Mouse (Mus musculus) stomach, embryonic 16.5 days (tissue): Measurements from ENCODE around the gene Snx33. TPM values are rescaled to one million over a fixed set of nuclear protein-coding genes. Genes with fewer than 3 reads are reported as not detected.
"Not testable (repeated sequence)": the region's sequence is repeated elsewhere in the genome, so short reads cannot be mapped to it uniquely, and the experiment has no call there.

ENCODE experiments used
- ATAC-seq: fragments of 200-750 bp; cut with Nextera tagmentation; 2 replicates; pipeline ENCODE4 v1.8.0; 2017; ENCODE audit warnings: moderate number of reproducible peaks, moderate TSS enrichment; ENCODE audit not compliant: insufficient read depth, low FRiP score
- H3K27ac ChIP-seq: fragments of 300-500 bp; sonication (generic); 2 replicates; pipeline ENCODE4 v1.5.1; 2014; ENCODE audit warnings: low read length
- H3K27me3 ChIP-seq: fragments of 300-500 bp; sonication (generic); 2 replicates; pipeline ENCODE4 v1.6.1; 2014; ENCODE audit warnings: low read length, control low read depth, mixed read lengths; ENCODE audit not compliant: control insufficient read depth, insufficient read depth
- H3K36me3 ChIP-seq: fragments of 300-500 bp; sonication (generic); 2 replicates; pipeline ENCODE4 v1.6.1; 2014; ENCODE audit warnings: low read length; ENCODE audit not compliant: control insufficient read depth, insufficient read depth
- H3K4me1 ChIP-seq: fragments of 300-500 bp; sonication (generic); 2 replicates; pipeline ENCODE4 v1.6.1; 2014; ENCODE audit warnings: low read length, control low read depth, mixed read lengths; ENCODE audit not compliant: control insufficient read depth, insufficient read depth
- H3K4me2 ChIP-seq: fragments of 300-500 bp; sonication (generic); 2 replicates; pipeline ENCODE4 v1.6.1; 2014; ENCODE audit warnings: low read depth, low read length, mixed read lengths
- H3K4me3 ChIP-seq: fragments of 300-500 bp; sonication (generic); replicated peaks from 2 replicates; pipeline ENCODE4 v1.5.1; 2014; ENCODE audit warnings: mild to moderate bottlenecking, low read length
- H3K9ac ChIP-seq: fragments of 300-500 bp; sonication (generic); 2 replicates; pipeline ENCODE4 v1.6.1; 2014; ENCODE audit warnings: low read length
- H3K9me3 ChIP-seq: fragments of 300-500 bp; sonication (generic); replicated peaks from 2 replicates; pipeline ENCODE4 v1.6.1; 2016; ENCODE audit warnings: low read length, control low read depth; ENCODE audit not compliant: control insufficient read depth
- WGBS: fragments of 180-500 bp; shearing (Covaris S2); extraction: QIAGEN DNeasy Blood & Tissue Kit; methylation state at CpG from one replicate; pipeline ENCODE4 v1.1.7; 2014; 5-methylcytosine and 5-hydroxymethylcytosine counted together
- polyA plus RNA-seq: library from polyadenylated mRNA; unstranded; fragments of >200 nt; fragmentation: Nextera tagmentation; extraction: Ambion mirVana; gene quantifications from 2 replicates; pipeline ENCODE4 v1.2.1, GENCODE M21; 2015

Snx33 gene
- polyA plus RNA-seq, 1 experiment from 2014 or later, result 12.9 TPM

- Histone ChIP-seq H3K9ac (peak within 1 kb of the TSS; percentile 90), H3K4me1 (peaks cover 6% of the 10 kb centered on the region; the same call in 1 of the 2 replicates), H3K27ac (peak within 1 kb of the TSS; percentile 96), H3K4me2 (peak within 1 kb of the TSS; percentile 64), H3K4me3 (peak within 1 kb of the TSS; percentile 75), H3K9me3 (no peaks in the 10 kb centered on the region), H3K27me3 (no peaks in the 10 kb centered on the region), H3K36me3 (no peaks in the 10 kb centered on the region)
- ATAC-seq, result peak; percentile 100
- under 1% methylated on average over 50 of the region's 50 CpGs for WGBS
Measured at GRCm38 (mm10) chr9:56950414-56951400, 22.5 kb upstream of the Snx33 start, which contains the start of gene Snupn. TSS of gene Snupn (plus strand) at chr9:56950878.

- H3K9ac ChIP-seq, result peak overlapping the region; percentile 48; the same call in 1 of the 2 replicates
- H3K9me3 ChIP-seq, result no peaks in the 10 kb centered on the region
- peak overlapping the region; percentile 53 for H3K4me2 ChIP-seq
- no peak overlapping the region for H3K27ac ChIP-seq
- peaks cover 8% of the 10 kb centered on the region; the same call in 1 of the 2 replicates for H3K4me1 ChIP-seq
- H3K4me3 ChIP-seq, result peak overlapping the region; percentile 34
- H3K36me3 ChIP-seq, result no peaks in the 10 kb centered on the region
- no peak for ATAC-seq
- WGBS, result 15% methylated on average over 13 of the region's 13 CpGs
- H3K27me3 ChIP-seq, result no peaks in the 10 kb centered on the region
Measured at GRCm38 (mm10) chr9:56949767-56950166, 21.6 kb upstream of the Snx33 start.

GRCm38 (mm10) chr9:56948699-56949098, 20.5 kb upstream of the Snx33 start:
- H3K27me3 ChIP-seq, H3K4me3 ChIP-seq, H3K9ac ChIP-seq, H3K27ac ChIP-seq, ATAC-seq, H3K9me3 ChIP-seq, H3K4me1 ChIP-seq, H3K4me2 ChIP-seq, H3K36me3 ChIP-seq: not testable (repeated sequence)
- 54% methylated on average over 5 of the region's 5 CpGs for WGBS

GRCm38 (mm10) chr9:56947481-56947880, 19.3 kb upstream of the Snx33 start:
- not testable (repeated sequence) for H3K4me3 ChIP-seq, H3K27ac ChIP-seq, H3K4me1 ChIP-seq, H3K27me3 ChIP-seq, H3K4me2 ChIP-seq, ATAC-seq, H3K36me3 ChIP-seq, H3K9me3 ChIP-seq, H3K9ac ChIP-seq
- WGBS, result 25% methylated on average over 3 of the region's 3 CpGs

GRCm38 (mm10) chr9:56938374-56938773, 10.2 kb upstream of the Snx33 start:
- Histone ChIP-seq H3K4me1 (peaks cover 17% of the 10 kb centered on the region), H3K4me3 (peak overlapping the region; percentile 84), H3K9me3 (no peaks in the 10 kb centered on the region), H3K36me3 (no peaks in the 10 kb centered on the region), H3K4me2 (peak overlapping the region; percentile 69), H3K27ac (peak overlapping the region; percentile 93), H3K9ac (peak overlapping the region; percentile 90), H3K27me3 (no peaks in the 10 kb centered on the region)
- WGBS, result under 1% methylated on average over 7 of the region's 7 CpGs
- ATAC-seq, result no peak

- Histone ChIP-seq H3K4me1 (peaks cover 17% of the 10 kb centered on the region), H3K4me2 (peak within 1 kb of the TSS; percentile 79), H3K36me3 (no peaks in the 10 kb centered on the region), H3K4me3 (peak within 1 kb of the TSS; percentile 84), H3K27me3 (no peaks in the 10 kb centered on the region), H3K9me3 (no peaks in the 10 kb centered on the region), H3K27ac (peak within 1 kb of the TSS; percentile 93), H3K9ac (peak within 1 kb of the TSS; percentile 90)
- ATAC-seq, result peak; percentile 94
- under 1% methylated on average over 73 of the region's 73 CpGs for WGBS
Measured at GRCm38 (mm10) chr9:56937223-56938160, 9.3 kb upstream of the Snx33 start, which contains the start of gene Imp3. TSS of gene Imp3 (plus strand) at chr9:56937475.

GRCm38 (mm10) chr9:56936861-56937222, 8.7 kb upstream of the Snx33 start:
- 0 out of 2 replicates have a peak, but pooled peaks have one; percentile 5 for ATAC-seq
- no peaks in the 10 kb centered on the region for H3K9me3 ChIP-seq
- H3K4me3 ChIP-seq, result peak overlapping the region; percentile 84
- peaks cover 17% of the 10 kb centered on the region for H3K4me1 ChIP-seq
- no peaks in the 10 kb centered on the region for H3K36me3 ChIP-seq
- H3K9ac ChIP-seq, result peak overlapping the region; percentile 69
- peak overlapping the region; percentile 41; the same call in 1 of the 2 replicates for H3K27ac ChIP-seq
- no peaks in the 10 kb centered on the region for H3K27me3 ChIP-seq
- WGBS, result 11% methylated on average over 6 of the region's 6 CpGs
- peak overlapping the region; percentile 79 for H3K4me2 ChIP-seq

GRCm38 (mm10) chr9:56930556-56930955, 2.4 kb upstream of the Snx33 start:
- Histone ChIP-seq H3K4me3 (no peak overlapping the region), H3K9ac (no peak overlapping the region), H3K27ac (no peak overlapping the region), H3K4me1 (peaks cover 14% of the 10 kb centered on the region), H3K27me3 (no peaks in the 10 kb centered on the region; the same call in 1 of the 2 replicates), H3K4me2 (no peak overlapping the region), H3K36me3 (no peaks in the 10 kb centered on the region), H3K9me3 (no peaks in the 10 kb centered on the region)
- 67% methylated on average over 1 of the region's 1 CpGs for WGBS
- no peak for ATAC-seq
